Mouse (Mus musculus): ENCODE measurements around the gene Kdelr3.

The Kdelr3 gene

DNA sequence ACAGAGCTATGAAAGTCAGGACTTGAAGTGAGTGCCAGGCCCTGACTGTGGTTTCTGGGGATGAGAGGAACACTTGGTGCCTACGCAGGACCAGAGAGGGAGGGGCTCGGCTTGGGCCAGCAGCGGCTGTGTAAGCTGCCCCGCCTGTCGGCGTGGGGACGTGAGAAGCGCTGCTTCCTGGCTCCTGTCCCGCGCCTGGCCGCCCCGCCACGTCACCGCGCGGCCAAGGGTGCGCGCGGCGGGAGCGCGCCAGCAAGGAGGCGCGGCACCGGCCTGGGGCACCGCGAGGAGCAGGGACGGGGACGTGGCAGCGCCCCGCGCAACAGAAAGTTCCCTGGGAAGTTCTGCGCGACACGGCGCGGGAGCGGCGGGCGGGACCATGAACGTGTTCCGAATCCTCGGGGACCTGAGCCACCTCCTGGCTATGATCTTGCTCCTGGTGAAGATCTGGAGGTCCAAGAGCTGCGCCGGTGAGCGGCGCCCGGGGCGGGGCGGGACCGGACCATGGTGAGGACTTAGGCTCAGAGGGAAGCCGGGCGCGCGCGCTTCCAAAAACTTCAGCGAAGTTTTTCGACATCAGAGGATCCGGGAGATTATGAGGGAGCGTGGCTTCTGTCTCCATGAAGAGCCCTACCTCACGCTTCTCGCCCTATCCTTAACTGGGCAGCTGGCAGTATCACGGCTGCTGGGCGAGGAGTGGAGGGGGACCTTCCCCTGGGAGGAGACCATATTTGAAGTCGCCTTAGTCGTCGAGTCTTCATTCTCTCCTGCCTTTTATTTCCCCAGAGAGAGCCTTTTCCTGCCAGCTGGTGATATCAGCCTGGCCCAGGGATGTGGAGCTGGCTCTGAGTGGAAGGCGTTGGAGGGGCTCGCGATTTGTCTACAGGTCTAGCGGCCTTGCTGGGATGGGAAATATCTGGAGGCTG is at the start of gene Kdelr3:
TSS of gene Kdelr3 (plus strand) at position 241 of the 926 bp plus-strand sequence.
- DNase-seq, result peak; percentile 98

- DNase-seq, result peak; percentile 97
Observed at GRCm38 (mm10) chr15:79466601-79467286, 49.5 kb upstream of the Kdelr3 start.

- no peak for DNase-seq
Observed at GRCm38 (mm10) chr15:79469577-79469976, 46.6 kb upstream of the Kdelr3 start.

DNA sequence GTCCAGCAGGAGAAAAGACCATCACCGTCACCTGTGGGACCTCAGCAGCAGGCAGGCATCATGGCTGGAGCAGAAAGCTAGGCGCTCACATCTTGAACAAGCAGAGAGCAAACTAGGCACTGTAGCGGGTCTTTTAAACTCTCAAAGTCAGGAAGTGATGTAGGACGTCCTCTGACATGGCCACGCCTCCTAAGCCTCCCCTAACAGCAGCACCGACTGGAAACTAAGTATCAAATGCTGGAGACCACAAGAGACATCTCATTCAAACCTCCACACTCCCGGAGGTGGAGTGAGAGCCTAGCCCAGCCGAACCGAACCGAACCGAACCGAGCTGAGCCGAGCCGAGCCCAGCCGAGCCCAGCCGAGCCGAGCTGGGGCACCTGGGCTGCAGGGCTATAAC is 45.6 kb upstream of the Kdelr3 start:
- DNase-seq, result peak; percentile 91

- DNase-seq, result no peak
Observed at GRCm38 (mm10) chr15:79471095-79471494, 45.1 kb upstream of the Kdelr3 start.

DNA sequence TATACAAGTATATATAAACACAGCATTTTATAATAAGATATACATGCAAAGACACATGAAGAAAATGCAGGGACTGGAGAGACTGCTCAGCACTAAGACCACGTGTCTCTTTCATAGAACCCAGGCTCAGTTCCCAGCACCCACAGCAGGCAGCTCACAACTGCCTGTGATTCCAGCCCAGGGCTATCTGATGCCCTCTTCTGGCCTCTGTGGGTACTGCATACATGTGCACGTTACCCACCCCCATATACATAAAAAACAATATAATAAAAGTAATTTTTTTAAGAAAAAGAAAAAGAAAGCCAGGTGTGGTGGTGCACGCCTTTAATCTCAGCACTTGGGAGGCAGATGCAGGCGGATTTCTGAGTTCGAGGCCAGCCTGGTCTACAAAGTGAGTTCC is 43.2 kb upstream of the Kdelr3 start:
- no peak for DNase-seq

- no peak for DNase-seq
Observed at GRCm38 (mm10) chr15:79473638-79474355, 42.4 kb upstream of the Kdelr3 start.

DNA sequence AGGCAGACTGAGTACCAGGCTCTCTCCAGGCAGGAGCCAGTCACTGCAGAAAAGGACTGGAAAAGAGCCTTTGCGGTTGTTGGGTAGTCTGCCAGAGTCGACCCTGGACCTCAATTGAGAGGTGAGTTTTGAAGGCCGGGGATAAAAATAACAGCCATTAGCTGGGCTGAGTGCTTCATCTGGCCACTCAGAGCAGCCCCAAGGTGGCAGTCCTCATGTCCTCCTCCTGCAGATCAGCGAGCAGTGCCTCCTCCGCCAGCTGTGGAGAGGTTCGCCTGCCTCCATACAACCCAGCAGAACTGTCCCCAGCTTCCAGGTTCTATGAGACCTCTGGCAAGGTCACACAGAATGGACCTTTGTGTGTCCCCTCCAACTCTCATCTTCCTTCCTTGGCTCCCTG is 39.0 kb upstream of the Kdelr3 start:
- no peak for DNase-seq

GRCm38 (mm10) chr15:79481181-79481688 is 35.0 kb upstream of the Kdelr3 start:
- no peak for DNase-seq

DNA sequence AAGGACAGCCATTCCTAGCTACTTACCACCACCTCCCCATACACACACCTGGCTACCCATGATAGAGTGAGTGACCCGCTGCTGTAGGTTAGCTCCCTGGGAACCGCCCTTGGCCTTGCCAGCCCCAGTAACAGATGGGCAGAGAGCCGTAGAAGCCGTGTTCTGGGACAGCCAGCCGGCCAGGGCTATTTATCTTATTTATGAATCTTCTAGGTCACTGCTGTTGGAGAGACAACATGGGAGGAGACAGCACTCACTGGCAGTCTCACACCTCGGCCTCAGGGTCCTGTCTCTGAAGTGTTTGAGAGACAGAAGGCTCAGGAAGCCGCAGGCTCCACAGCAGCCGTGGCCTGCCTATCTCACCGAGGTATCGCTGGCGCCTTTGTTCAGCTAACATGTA is 26.7 kb upstream of the Kdelr3 start:
- no peak for DNase-seq

DNA sequence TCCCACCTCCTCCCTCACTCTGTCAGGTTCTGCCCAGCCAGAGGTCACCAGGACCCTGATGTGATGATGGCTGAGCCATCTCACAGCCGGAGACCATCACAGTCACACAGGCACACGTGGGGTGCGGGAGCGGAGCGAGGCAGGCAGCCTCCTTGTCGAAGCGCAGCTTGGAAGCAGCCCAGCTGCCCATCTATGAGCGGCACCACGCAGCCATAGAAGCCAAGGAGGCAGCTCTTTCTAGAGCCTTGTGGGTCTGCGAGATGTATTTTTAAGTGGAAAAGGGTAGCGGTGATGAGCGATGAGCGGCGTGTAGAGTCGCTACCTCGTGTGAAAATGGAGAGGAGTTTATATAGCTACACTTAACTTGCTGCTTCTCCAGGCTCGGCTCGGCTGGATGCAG is 22.7 kb upstream of the Kdelr3 start:
- DNase-seq, result no peak

GRCm38 (mm10) chr15:79500110-79500509 is 16.1 kb upstream of the Kdelr3 start:
- DNase-seq, result no peak

- DNase-seq, result no peak
Observed at GRCm38 (mm10) chr15:79502891-79503341, 13.3 kb upstream of the Kdelr3 start.

DNA sequence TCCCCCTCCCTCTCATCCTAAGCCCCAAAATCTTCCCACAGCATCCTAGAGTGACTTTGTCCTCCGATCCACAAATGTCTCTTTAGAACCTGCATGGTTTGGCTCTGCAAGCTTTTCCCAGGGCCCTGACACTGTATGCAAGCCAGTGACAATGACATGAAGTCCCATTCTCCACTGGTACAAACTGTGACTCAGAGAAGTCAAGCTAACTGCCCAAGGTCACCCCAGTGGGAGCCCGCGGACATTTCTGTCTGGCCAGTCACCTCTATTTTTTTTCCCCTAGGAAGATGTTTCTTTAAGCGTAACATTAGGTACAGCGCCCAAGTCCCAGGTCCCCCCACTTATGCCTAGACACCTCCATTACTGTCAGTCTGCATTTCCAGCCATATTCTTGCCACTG is 12.8 kb upstream of the Kdelr3 start:
- no peak for DNase-seq

GRCm38 (mm10) chr15:79504707-79505452 is 11.3 kb upstream of the Kdelr3 start, which contains the start of gene Kcnj4:
Gene Kcnj4, minus strand, starts transcription at chr15:79505241.
- no peak for DNase-seq

DNA sequence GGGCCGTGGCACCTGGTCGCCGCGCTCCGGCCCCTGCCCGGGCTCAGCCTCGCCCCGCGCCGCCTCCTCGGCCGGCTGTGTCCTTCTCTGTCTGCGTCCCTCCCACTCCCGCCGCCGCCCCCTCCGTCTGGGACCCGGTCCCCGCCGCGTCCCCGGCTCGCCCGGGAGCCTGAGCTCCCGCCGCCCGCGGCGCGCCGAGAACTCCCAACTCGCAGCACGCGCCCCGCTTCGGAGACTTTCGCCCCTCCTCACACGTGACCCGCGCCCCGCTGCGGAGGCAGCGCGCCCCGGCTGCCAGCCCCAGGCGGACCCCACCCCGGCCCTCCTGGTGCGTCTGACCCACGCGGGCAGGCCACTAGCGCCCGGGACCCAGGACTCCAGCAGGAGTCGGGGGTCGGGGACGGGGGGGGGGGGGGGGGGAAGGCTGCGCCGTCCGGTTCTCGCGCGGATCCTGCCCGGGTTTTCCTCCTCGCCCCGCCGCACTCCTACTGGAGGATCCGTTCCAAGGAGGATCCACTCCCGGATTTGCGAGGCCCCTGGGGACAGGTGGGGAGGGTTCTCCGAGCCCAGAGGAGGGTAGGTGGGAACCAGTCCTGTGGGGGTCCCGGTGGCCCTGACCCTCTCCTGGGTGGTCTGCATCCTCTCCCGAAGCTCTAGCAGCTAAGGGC is 10.5 kb upstream of the Kdelr3 start:
- DNase-seq, result peak; percentile 96

GRCm38 (mm10) chr15:79506460-79506859 is 9.8 kb upstream of the Kdelr3 start:
- no peak for DNase-seq

GRCm38 (mm10) chr15:79507055-79507828 is 9.0 kb upstream of the Kdelr3 start:
- no peak for DNase-seq

GRCm38 (mm10) chr15:79509998-79510397 is 6.2 kb upstream of the Kdelr3 start:
- no peak for DNase-seq

DNA sequence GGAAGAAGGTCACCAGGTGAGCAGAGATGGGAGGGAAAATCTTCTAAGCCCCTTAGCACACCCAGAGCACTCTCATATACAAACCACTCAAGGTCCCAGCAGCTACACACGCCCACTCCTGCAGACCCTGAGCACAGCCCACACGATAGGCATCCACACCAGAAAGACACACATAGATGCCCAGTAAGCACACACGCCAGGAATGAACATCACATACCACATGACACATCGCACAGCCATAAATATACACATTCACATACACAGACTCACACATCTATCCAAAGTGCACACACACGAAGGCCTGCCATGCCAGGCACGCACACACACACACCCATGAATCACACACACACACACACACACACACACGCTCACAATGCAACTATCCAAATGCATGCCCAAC is 5.8 kb upstream of the Kdelr3 start:
- no peak for DNase-seq
